Mouse (Mus musculus): ENCODE measurements around the gene Chfr.
A peak's percentile ranks its signal among the peaks of the same experiment; 100 is the strongest.

The Chfr gene

DNA sequence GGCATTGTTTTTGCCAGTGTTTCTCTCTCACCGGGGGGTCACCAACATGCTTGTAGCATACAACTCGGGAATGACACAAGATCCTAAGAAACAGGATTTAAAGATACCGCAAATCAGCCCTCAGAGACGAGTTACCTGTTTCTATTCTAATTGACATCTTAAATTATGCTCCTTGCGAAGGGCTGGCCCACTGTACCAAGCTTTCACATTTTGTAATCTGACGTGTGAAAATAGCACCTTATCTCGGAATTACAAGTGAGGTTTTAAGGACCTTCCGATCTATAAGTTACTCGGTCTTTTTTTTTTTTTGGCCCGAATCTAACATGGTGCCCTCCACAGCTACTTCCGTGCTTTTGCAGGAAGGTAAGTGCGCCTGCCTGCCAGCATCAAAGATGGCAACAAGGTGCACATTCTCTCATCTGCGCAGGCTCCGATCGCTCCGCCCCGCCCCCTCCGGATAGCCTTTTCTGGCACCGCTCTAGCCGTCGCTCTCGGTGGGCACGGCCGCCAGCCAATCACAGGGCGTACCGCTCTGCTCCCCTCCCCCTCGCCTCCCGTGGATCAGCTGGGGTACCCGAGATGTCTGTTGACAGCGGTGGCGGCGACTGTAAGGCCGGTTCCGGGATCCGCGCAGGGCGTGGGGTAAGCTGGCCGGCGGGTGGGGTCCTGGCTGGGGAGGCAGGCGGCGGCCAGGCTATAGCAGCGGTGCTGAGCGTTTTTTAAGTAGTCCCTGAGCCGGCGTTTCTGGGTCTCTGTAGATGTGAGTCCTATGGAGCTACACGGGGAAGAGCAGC lies at the start of gene Chfr:
Gene Chfr, plus strand, starts transcription at position 550 of the 794 bp plus-strand sequence.
- peak; percentile 98 for DNase-seq (ENCODE audit: low spot score)

DNA sequence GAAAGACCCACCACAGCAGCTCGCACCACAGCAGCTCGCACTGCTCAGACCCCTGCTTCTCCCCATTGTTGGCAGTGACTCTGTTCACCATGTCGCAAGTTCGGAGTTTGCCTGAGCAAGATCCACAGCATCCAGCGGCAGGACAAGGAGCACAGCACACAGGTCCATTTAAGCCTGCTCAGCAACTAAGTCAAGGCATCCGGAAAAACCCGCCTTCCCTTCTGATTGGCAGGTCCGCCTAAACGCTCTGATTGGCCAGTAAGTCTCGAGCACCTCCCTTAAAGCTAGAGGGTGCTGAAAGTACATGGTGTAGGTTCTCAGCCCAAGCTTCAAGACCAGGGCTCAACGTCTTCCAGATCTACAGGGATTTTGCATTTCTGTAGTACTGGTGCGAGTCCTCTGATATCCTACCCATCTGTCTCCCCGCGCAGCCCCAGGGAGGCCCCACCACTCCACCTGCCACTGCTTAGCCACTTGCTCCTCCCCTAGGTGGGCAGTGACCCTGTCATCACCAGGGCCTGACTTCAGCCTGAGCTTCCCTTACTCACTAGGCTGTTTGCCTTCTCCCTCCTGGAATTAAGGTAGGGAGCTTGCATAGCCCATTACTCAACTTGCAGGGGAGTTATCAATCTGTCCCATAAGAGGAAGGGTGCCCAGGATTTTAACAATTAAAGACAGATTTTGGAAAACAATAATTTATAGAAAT lies 49.3 kb upstream of the Chfr start:
- DNase-seq (ENCODE audit: low spot score), result no peak

DNA sequence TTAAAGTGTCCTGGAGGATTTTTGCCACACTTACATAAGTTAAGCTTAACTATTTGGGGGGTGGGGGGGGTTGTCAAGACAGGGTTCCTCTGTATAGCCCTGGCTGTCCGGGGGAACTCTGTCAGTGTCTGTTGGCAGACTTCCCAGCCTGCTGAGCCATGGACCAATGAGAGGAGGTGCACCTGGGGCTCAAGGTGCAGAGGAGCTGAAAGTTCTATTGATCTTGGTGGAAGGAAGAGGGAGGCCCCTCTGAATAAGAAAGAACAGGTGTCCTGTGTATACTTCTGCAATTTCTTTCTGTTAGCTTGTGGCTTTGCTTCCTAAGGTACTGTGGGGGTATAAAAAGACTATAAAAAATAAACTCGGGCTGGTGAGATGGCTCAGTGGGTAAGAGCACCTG lies 44.1 kb upstream of the Chfr start:
- no peak for DNase-seq (ENCODE audit: low spot score)

DNA sequence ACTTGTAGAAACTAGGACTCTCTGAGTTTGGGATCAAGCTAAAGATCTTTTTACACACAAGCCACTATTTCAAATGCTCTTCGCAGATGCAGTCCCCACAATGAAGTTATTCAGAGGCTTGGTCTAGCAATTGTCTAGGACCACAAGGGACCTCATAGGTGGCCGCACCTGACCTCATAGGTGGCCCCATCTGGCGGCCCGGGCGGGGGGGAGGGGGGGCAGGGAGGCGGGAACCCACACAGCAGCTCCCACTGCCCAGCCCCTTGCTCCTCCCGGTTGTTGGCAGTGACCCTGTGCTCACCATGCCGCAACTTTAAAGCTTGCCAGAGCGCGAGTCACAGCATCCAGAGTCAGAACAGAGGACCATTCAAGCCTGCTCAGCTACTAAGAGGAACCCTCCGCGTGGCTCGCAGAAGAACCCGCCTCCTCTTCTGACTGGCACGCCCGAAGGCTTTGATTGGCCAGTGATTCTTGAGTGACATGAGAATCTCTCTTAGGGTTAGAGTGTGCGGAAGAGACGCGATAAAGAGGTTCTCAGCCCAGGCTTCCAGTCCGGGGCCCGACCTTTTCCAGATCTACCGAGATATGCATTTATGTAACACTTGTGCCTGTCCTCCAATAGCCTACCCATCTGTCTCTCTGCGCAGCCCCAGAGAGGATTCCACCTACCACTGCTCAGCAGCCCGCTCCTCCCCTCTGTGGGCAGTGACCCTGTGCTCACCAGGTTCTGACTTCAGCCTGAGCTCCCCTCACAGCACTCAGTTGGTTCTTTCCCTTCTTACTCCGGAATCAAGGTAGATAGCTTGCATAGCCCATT lies 41.4 kb upstream of the Chfr start, which contains the start of gene Gm35315:
Gene Gm35315, minus strand, starts transcription at position 391 of the 817 bp plus-strand sequence.
- peak; percentile 96 for DNase-seq (ENCODE audit: low spot score)

DNA sequence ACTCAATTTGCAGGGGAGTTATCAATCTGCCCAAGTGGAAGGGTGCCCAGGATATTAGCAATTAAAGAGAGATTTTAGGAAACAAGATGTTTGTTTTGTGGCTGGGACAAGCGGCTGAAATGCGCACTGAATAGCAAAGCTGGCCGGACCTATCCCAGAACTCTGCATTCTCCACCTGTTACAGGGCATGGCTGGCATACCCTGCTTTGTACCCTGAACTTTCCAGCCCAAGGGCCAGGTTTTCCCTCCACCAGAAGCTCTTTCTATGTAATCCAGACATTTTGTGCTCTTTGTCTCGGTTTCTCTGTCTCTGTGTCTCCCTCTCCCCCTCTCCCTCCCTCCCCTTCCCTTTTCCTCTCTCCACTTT lies 40.8 kb upstream of the Chfr start:
- no peak for DNase-seq (ENCODE audit: low spot score)

DNA sequence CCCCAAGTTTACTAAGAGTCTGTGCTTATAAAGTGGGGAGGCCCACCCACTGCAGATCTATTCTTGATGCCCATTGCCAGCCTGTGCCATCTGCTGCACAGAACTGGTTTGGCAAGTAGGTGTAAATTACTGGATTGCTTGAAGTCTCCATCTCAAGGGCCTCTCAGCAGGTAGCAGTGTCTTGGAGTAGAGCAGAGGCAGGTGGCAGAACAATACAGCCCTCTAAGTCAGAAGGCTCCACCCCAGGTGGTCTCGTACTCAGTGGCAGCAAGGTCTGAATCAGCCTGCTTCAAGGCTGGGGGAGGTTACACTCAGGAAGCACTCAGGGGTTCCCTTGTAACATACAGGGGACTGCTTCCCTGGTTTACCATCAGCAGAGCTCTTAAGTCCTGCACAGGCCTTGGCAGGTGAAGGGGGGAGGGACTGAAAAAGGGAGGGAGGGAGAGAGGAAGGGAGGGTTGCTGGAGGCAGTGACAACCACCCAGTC lies 36.6 kb upstream of the Chfr start:
- DNase-seq (ENCODE audit: low spot score), result no peak

DNA sequence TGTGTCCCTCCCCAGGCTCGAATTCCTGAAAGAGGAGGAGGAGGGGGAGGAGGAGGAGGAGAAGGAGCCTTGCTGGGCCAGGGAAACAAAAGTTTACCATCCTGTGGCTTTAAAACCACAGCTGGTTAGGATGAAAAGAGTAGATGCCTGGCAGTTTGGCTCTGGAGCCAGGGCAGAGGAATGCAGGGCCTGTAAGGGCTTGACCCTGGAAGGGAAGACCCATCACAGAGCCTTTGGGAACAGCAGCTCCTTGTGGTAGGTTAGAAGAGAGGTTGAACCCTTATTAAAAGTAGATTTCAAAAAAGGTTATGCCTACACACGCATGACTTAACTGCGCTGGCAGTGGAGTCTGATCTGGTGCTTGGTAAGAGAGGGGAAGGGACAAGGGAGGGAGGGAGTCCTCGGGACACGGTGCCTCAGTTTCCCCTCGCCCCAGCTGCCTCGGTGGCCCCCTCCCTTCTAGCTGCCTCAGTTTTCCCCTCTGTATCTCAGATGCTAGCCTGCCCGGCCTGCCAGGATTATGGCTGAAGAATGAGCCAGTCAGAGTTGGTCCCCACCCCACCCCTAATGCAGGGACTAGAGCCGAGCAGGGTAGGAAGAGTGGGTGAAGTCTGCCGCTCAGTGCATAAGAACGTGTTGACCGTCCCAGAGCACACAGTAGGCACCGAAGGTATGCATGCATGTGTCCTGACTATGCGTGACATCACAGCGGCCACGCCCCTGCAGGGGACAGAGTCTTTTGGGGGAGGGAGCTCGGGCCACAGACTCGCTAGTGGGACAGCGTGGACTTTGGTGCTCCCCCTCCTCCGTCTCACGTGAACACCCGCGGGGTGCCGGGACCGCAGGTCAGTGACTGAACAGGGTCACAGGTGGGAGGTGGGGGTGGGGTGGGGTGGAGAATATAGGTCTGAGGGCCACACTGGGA lies 35.7 kb upstream of the Chfr start, which contains the start of gene Plcxd1:
Gene Plcxd1, plus strand, starts transcription at position 314 of the 925 bp plus-strand sequence.
- peak; percentile 50 for DNase-seq (ENCODE audit: low spot score)

DNA sequence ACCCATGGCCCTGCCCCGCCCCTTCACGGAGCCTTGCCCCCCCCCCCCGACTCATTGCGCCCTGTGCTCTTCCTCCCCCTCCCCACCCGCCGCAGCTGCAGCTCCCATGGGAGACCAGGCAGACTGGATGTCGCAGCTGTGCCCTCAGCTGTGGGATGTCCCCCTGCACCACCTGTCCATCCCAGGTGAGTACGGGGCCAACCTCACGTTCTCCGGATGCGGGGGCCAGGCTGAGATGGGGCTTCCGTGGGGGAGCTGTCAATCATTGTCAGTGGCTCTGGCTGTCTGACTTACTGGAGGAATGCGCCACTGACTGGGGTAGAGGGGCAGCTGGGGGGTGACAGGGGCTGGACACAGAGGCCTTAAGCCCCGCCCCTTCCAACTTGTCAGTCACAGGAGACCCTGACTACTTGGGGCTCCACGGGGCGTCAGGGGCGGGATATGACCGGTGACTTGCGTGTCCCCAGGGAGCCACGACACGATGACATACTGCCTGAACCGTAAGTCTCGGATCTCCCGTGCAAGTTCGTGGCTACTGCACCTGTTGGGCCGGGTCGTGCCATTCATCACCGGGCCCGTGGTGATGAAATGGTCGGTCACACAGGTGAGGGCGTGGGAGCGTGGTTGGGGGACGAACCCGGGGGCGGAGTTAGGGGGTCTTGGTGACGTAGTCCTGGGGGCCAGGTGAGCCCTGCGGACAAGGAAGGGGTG lies 34.6 kb upstream of the Chfr start:
- peak; percentile 66 for DNase-seq (ENCODE audit: low spot score)

DNA sequence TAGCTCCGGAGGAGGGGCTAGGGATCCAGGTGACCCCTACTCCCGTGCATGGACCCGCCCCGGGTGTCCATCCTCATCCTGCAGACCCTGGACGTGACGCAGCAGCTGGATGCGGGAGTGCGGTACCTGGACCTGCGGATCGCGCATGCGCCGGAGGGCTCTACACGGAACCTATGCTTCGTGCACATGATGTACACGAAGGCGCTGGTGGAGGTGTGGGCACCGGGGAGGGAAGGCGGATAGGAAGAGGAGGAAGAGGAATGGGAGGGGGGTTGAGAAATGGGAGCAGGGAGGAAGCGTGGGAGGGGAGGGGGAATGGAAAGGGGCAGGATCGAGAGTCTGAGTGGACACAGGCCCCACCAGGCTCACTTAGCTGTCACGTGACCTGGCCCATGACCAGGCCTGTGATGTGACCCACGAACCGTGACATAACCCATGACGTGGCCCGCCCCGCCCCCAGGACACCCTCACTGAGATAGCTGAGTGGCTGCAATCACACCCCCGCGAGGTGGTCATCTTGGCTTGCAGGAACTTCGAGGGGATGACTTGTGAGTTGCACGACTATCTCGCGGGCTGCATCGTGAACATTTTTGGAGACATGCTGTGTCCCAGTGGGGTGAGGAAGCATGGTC lies 33.8 kb upstream of the Chfr start:
- peak; percentile 31 for DNase-seq (ENCODE audit: low spot score)

DNA sequence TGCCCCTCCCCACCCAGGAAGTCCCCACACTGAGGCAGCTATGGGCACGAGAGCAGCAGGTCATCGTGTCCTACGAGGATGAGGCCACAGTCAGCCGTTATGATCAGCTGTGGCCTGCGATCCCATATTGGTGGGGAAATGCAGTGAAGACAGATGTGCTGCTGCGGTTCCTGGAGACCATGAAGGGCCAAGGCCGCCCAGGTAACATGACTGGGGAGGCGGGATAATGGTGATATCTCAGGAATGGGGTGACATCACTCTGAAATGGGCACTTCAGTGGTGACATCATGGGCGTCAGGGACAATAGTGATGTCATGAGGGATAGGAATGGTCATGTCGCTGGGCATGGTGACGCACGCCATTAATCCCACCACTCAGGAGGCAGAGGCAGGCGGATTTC lies 33.2 kb upstream of the Chfr start:
- no peak for DNase-seq (ENCODE audit: low spot score)

DNA sequence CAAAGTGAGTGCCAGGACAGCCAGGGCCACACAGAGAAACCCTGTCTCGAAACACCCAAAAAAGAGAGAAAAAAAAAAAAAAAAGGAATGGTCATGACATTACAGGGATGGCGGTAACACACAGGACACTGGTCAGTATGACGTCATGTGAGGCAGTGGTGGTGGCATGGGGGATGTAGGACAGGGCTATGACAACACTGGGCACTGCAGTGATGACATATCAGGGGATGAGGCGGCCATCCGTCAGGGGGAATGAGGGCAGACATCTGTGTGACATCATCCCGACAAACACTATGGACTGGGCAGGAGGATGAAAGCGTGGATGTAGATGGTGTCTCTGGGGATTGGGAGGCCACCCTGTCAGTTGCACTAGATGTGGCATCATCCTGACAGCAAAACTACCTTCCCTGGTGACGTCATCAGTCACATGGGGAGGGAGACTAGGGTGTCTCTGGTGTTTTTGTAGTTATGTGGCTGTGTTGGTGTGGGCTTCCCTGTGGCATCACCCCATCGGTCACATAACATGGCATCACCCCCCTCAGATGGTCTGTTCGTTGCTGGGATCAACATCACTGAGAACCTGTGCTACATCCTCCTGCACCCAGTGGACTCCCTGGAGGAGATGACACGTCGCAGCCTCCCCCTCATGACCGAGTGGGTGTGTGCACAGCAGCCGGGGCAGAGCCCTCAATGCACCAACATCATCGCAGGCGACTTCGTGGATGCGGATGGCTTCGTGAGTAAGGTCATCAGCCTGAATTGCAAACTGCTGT lies 32.6 kb upstream of the Chfr start:
- DNase-seq (ENCODE audit: low spot score), result no peak

DNA sequence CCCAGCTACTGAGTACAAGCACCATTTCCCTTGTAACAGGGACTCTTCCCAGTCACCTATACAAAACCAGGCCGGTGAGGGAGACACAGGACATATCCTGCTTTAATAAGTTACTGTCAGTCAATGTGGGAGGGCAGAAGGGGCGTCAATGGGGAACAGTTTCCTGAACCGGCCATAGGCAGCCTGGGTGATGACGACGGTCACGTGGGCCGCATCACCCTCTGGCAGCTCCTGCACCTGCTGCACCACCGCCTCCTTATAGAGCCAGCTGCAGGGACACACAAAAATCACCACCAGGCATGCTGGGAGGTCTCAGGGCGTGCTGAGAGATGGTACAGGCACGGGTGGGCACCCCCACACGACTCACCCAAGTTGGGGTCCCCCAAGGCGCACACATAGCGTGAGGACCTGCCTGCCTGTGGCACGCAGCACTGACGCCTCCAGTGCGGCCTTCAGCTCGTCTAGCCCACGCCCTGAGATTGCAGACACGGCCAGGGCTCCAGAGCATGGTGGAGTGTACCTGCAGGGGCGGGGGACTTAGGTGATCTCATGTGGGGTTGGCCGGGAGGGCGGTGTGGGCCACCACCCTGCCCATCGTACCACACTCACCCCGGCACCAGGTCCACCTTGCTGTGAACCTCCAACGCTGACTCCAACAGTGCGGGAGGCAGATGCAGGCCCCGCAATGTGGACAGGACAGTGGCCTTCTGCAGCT lies 31.6 kb upstream of the Chfr start:
- no peak for DNase-seq (ENCODE audit: low spot score)

DNA sequence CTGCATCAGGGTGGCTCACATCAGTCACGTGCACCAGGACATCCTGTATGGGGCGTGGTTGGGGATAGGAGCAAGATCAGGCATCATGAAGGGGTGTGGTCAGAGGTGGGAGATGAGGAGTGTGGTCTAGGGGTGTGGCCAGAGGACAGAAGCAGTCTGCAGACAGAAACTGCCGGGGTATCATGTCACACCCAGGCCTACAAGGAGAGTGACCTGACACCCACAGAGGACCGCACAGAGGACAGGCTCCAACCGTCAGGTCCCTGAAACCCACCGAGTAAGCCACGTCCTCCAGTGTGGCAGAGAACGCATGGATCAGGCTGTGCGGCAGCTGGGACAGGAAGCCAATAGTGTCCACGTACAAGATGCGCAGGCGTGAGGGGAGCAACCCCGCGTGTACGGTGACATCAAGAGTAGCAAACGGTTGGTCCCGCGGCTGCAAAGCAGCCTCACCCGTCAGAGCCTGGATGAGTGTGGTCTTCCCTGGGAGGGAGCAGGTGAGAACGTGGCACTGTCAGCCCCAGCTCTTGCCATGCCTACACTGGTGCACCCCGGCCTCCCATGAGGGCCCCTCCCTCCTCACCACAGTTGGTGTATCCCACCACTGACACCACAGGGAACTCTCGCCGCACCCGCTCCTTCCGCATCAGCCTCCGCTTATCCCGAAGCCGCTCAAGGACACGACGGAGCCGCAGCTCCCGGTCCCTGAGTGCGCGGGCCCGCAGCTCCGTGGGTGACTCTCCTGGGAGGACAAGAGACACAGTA lies 30.8 kb upstream of the Chfr start:
- DNase-seq (ENCODE audit: low spot score), result no peak

DNA sequence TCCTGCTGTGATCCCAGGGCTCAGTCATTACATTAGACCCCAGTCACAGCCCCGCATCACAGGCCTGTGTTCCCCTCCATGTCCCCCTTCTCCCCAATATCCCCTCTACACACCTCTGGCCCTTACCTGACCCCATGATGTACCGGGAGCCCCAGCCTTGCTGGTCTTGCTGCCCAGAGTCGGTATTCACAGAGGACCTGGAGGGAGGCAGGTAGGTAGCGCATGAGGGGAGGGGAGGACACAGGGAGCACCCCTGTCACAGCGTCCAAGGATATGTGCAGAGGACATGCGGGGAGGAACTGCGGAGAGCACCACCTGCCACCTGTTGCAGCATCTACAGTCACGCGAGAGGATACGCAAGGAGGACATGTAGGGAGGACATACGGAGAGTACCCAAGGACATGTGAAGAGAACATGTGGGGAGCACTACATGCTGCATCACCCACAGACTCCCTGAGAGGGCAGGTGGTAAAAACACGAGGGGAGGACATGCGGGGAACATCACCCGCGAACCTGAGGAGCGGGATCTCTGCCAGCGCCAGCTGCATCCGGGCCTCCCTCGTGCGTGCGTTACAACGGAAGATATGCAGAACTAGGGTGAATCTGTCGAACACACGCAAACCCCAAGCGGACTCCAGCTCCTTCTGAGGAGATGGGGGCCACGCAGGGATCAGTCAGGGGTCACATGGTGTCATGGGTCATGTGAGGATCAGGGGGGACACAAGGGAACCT lies 29.3 kb upstream of the Chfr start:
- DNase-seq (ENCODE audit: low spot score), result no peak

DNA sequence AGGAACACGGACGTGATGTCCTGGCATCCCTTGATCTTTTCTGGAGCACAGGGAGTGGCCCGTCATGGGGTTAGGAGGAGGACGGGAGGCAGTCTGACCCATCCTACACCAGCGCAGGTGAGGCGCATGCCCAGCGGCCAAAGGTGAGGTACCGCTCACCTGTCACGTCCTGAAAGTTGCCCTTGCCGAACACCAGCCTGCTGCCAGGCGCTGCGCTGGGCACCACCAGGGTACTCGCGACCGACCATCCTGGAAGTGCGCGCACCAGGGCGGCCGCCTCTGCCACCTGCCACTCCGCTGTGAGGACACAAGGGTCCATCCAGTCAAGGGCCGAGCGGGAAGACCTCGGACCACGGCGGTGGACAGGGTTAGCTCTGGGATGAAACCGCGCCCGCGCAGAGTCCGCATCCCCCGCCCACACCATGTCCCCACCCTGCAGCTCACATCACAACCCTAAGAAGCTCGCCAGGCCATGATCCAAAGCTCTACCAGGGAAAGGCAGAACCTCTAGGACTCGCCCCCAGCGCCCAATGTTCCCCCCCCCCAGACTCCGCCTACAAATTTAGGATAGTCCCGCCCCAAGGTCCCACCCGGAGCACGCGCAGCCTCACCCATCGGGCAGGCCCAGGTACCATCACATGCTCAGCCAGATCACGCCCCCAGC lies 28.6 kb upstream of the Chfr start:
- DNase-seq (ENCODE audit: low spot score), result no peak

DNA sequence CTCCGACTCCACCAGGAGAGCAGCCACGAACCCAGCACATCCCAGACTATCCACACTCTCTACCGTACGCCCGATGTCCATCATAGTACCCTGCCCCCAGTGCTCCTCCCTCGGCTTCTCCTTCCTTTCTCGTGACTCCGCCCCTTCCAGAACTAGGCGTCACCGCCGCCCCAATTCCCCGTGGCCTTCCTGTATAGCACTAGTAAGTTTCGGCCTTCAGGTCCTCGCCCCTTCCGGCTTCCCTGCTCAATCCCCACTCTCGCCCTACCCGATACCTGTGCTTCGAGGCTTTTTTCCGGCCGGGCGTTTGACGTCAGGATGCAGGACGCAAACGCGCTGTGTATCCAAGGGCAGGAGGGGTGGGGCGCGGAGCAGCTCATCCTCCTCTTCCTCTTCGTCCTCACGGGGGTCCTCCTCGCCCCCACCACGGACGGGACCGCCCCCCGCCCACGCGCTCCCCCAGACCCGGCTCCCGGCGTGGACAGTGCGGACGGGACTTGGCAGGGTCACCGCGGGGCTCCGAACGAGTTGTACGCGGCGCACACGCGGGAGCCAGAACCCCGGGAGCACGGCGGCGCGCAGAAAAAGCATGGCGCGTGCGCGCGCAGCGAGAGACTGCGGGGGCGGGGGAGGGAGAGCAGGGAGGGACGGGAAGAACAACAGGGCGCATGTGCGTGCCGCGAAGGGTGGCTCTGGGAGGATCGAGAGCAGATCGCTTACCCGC lies 27.9 kb upstream of the Chfr start, which contains the start of gene Gtpbp6:
Gene Gtpbp6, minus strand, starts transcription at position 617 of the 724 bp plus-strand sequence.
- peak; percentile 96 for DNase-seq (ENCODE audit: low spot score)

Data from embryo, embryonic 10.5 days (tissue).